Mouse (Mus musculus) heart, embryonic 14.5 days (tissue): ENCODE data around the gene Immp2l. TPM values are rescaled to one million over a fixed set of nuclear protein-coding genes. Genes with fewer than 3 reads are reported as not detected.

Source experiments
- ATAC-seq: fragments of 200-750 bp; cut with Nextera tagmentation; 2 replicates; pipeline ENCODE4 v1.8.0; 2017; ENCODE audit warnings: low read depth, moderate TSS enrichment; ENCODE audit not compliant: insufficient number of reproducible peaks, insufficient read depth, low FRiP score
- H3K27ac ChIP-seq, 2 experiments: fragments of 200-500 bp in 1 of 2; fragments of 300-500 bp in 1 of 2; sonication (generic) in 1 of 2; replicated peaks in 1 of 2; 2 replicates each; pipeline ENCODE4 v1.5.1; 2012 to 2014; ENCODE audit warnings: low read depth in 2 of 2, low read length in 2 of 2, control low read depth in 1 of 2, mild to moderate bottlenecking in 1 of 2, mixed read lengths in 1 of 2; ENCODE audit not compliant: control insufficient read depth in 1 of 2, insufficient read depth in 1 of 2
- H3K27me3 ChIP-seq: fragments of 300-500 bp; sonication (generic); 2 replicates; pipeline ENCODE4 v1.6.1; 2014; ENCODE audit warnings: mild to moderate bottlenecking, low read length, control low read depth; ENCODE audit not compliant: control insufficient read depth, insufficient read depth
- H3K36me3 ChIP-seq: fragments of 300-500 bp; sonication (generic); 2 replicates; pipeline ENCODE4 v1.6.1; 2014; ENCODE audit warnings: mild to moderate bottlenecking, control low read depth, low read length, mixed read lengths; ENCODE audit not compliant: control insufficient read depth, insufficient read depth
- H3K4me1 ChIP-seq, 2 experiments: fragments of 200-500 bp in 1 of 2; fragments of 300-500 bp in 1 of 2; sonication (generic) in 1 of 2; 2 replicates each; pipeline ENCODE4 v1.6.1; 2012 to 2014; ENCODE audit warnings: low read length in 2 of 2, control low read depth in 1 of 2, mixed read lengths in 1 of 2; ENCODE audit not compliant: control insufficient read depth in 2 of 2, insufficient read depth in 2 of 2
- H3K4me2 ChIP-seq: fragments of 300-500 bp; sonication (generic); 2 replicates; pipeline ENCODE4 v1.6.1; 2014; ENCODE audit warnings: mild to moderate bottlenecking, low read length
- H3K4me3 ChIP-seq, 2 experiments: fragments of 200-500 bp in 1 of 2; fragments of 300-500 bp in 1 of 2; sonication (generic) in 1 of 2; 2 replicates each; pipeline ENCODE4 v1.5.1; 2012 to 2014; ENCODE audit warnings: low read length in 2 of 2, mild to moderate bottlenecking in 2 of 2, control low read depth in 1 of 2, low read depth in 1 of 2, moderate library complexity in 1 of 2; ENCODE audit not compliant: control insufficient read depth in 1 of 2, insufficient read depth in 1 of 2
- H3K9ac ChIP-seq: fragments of 300-500 bp; sonication (generic); 2 replicates; pipeline ENCODE4 v1.6.1; 2014; ENCODE audit warnings: mild to moderate bottlenecking, low read length
- H3K9me3 ChIP-seq: fragments of 300-500 bp; sonication (generic); 2 replicates; pipeline ENCODE4 v1.6.1; 2016; ENCODE audit warnings: low read length, control low read depth; ENCODE audit not compliant: control insufficient read depth
- WGBS: fragments of 180-500 bp; shearing (Covaris S2); extraction: QIAGEN DNeasy Blood & Tissue Kit; methylation state at CpG from one replicate; pipeline ENCODE4 v1.1.7; 2014; 5-methylcytosine and 5-hydroxymethylcytosine counted together
- polyA plus RNA-seq: library from polyadenylated mRNA; unstranded; fragments of >200 nt; fragmentation: Nextera tagmentation; extraction: Ambion mirVana; gene quantifications from 2 replicates; pipeline ENCODE4 v1.2.1, GENCODE M21; 2014

The Immp2l gene
- 11.4 and 13.4 TPM in 2 replicates for polyA plus RNA-seq

DNA sequence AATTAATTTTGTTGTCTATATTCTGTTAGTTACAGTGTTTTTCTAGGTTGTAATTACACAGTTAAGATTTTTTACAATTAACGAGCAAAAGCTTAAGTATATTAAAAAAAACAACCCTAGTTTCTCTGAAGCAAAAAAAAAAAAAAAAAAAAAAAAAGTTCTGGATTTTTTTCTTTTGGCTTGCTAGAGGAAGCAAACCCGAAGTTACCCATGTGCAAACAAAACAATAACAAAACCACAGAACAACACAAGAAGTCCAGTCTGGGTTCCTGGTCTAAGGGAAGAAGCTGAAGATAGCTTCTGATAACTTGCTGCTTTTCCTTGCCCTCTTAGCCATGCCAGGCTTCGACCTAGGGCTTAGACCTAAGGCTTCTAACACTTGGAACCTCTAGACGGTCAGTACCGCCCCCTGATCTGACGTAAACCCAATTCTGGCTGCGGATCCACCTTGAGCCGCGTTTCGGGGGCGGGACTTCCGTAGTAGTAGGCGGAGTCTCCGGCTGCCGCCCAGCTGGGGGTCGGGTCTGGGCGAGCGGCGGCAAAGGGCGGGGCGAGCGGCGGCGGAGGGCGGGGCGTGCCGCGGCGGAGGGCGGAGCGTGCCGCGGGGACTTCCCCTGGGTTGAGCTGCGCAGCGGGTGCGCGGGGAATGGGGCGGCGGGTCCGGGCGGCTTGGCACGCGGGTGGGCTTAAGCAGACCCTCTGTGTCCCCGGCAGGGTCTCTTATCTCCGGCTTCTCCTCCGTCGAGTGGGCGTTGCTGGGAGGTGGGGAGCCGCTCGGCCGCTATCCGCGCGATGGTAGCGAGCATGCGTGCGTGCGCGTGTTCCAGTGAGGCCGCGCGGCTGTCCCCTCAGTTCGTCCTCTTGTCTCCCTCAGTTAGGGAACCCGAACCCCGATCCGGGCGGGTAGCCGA lies at the start of gene Immp2l:
Immp2l (plus strand) TSS at position 580 of the 911 bp plus-strand sequence.
- Histone ChIP-seq H3K27me3 (no peaks in the 10 kb centered on the region), H3K9me3 (no peaks in the 10 kb centered on the region), H3K9ac (peak within 1 kb of the TSS; percentile 74), H3K36me3 (no peaks in the 10 kb centered on the region), H3K4me1 (no peaks in the 10 kb centered on the region), H3K27ac (peak within 1 kb of the TSS in 1 of 2 experiments; percentile 3; a peak in 1 of 4 replicates), H3K4me3 (peak within 1 kb of the TSS; percentile 53 to 64), H3K4me2 (peak within 1 kb of the TSS; percentile 75)
- ATAC-seq: peak; percentile 96
- 5% methylated on average over 46 of the region's 68 CpGs for whole genome bisulfite sequencing

DNA sequence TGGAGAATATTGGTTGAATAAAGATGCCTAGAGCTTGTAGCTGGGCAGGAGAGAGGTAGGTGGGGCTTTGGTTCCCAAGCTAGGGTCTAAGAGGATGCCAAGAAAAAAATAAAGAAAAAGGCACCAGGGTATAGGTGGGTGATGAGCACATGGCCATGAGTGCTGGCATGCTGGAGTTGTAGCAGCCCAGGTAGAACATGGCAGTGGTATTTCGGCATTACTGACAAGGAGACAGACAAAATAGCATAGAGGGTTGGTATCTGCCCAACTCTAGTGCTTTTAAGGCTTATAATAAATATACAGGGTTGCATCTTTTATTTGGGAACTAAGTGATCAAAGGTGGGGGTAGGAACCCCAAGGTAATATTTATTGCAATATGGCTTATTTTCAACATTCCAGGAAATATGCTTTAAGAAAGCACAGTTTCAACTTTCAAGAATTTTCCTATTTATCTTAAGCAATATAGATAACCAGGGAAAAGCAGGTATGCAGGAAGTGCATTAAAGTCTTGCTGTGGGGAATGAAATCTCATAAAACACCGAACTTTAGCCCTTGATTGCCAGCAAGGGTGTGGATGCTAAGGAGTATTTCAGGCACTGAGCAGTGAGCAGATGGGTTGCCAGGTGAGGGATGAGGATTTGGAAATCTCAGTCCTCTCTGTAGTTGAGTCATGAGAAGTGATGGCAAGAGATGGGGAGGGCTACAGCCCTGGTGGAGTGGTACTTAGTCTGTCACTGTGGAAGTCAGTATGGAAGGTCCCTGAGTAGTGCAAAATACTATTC lies 45.0 kb upstream of the Immp2l start:
- no peaks in the 10 kb centered on the region for H3K9me3 ChIP-seq
- no peaks in the 10 kb centered on the region for H3K36me3 ChIP-seq
- H3K9ac ChIP-seq: no peak overlapping the region
- no peaks in the 10 kb centered on the region for H3K27me3 ChIP-seq
- H3K27ac ChIP-seq: no peak overlapping the region
- no peak overlapping the region for H3K4me3 ChIP-seq
- no peak overlapping the region for H3K4me2 ChIP-seq
- ATAC-seq: no peak
- H3K4me1 ChIP-seq: no peaks in the 10 kb centered on the region
- 82% methylated on average over 2 of the region's 2 CpGs for WGBS

DNA sequence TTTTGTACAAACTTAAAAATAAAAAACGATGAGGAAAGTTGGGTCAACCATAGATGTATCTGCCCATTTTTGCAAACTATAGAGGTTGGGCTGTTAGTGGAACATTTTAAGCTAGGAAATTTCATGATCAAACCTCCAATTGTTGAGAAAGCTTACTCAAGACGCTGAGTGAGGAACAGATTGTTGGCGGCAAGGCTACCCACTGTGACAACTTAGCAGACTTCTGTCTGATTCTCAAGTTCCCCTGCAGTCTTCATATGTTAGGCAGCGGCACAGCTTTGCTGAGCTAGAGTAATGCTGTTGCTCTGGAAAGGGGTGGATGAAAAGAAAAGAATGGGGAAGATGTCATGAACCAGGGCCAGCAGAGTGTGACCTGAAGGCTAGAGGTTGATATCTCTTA lies 44.2 kb upstream of the Immp2l start:
- H3K9me3 ChIP-seq: no peaks in the 10 kb centered on the region
- 75% methylated on average over 4 of the region's 4 CpGs for WGBS
- H3K9ac ChIP-seq: no peak overlapping the region
- no peaks in the 10 kb centered on the region for H3K27me3 ChIP-seq
- H3K36me3 ChIP-seq: no peaks in the 10 kb centered on the region
- H3K4me1 ChIP-seq: no peaks in the 10 kb centered on the region
- no peak overlapping the region for H3K27ac ChIP-seq
- ATAC-seq: no peak
- H3K4me2 ChIP-seq: no peak overlapping the region
- H3K4me3 ChIP-seq: no peak overlapping the region

DNA sequence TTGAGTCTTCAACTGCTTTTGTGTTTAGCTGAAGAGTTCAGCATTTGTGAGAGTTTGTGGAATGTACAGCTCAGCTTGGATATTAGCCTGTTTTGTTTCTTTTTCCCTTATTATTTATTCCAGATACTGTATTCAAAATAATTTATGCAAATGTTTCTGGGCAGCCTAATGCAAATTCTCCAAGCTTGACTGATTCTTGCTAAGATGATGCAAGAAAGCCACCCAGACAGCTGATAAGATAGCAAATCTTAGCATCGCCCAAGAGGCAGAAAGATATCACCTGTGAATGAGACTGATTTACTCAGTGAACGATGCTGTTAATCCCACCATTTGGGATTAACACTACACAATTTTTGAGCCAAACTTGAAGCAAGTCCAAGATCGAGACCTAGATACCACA lies 43.7 kb upstream of the Immp2l start:
- Histone ChIP-seq H3K4me2 (no peak overlapping the region), H3K36me3 (no peaks in the 10 kb centered on the region), H3K27ac (no peak overlapping the region), H3K4me3 (no peak overlapping the region), H3K27me3 (no peaks in the 10 kb centered on the region), H3K4me1 (no peaks in the 10 kb centered on the region), H3K9me3 (no peaks in the 10 kb centered on the region), H3K9ac (no peak overlapping the region)
- no peak for ATAC-seq
- 58% methylated on average over 3 of the region's 3 CpGs for WGBS

DNA sequence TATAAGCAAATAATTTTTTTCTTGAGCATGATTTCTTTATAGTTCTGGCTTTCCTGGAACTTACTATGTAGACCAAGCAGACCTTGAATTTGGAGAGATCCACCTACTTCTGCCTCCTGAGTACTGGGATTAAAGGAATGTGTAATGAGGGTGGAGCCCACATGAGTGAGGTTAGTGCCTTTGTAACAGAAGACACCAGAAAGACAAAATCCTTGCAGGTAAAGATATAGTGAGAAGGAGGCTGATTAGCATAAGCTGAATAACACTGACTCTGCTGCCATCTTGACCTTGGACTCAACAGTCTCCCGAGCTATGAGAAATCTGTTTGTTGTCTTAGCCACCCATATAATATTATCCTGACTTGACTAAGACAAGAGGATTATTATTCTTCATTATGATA lies 40.9 kb upstream of the Immp2l start:
- ATAC-seq: no peak
- WGBS: 73% methylated on average over 1 of the region's 1 CpGs

DNA sequence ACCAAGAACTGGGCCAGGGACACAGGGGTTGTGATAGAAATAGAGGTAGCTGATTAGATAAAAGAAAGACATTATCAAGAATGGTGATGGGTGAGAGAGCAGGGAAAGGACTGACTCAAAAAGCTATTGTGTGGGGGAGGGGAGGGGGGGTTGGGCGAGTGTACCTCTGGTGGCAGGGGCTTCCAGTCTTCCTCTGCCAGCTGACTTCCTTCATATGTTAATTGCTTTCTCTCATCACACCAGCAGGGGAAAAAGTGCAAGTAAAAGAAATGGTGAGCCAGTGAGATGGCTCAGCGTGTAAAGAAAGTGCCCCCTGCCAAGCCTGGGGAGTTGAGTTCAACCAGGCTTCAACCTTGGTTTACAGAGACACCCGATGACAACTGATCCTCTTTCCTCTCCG lies 39.2 kb upstream of the Immp2l start:
- Histone ChIP-seq H3K27me3 (no peaks in the 10 kb centered on the region), H3K4me2 (no peak overlapping the region), H3K36me3 (no peaks in the 10 kb centered on the region), H3K27ac (no peak overlapping the region), H3K4me1 (no peaks in the 10 kb centered on the region), H3K9ac (no peak overlapping the region), H3K9me3 (no peaks in the 10 kb centered on the region), H3K4me3 (no peak overlapping the region)
- WGBS: 27% methylated on average over 4 of the region's 4 CpGs
- no peak for ATAC-seq

More for the DNA sequence above, 40.9 kb upstream of the Immp2l start:
- no peak overlapping the region for H3K4me2 ChIP-seq
- no peaks in the 10 kb centered on the region for H3K4me1 ChIP-seq
- no peak overlapping the region for H3K4me3 ChIP-seq
- no peak overlapping the region for H3K27ac ChIP-seq
- H3K36me3 ChIP-seq: no peaks in the 10 kb centered on the region
- H3K27me3 ChIP-seq: no peaks in the 10 kb centered on the region
- H3K9ac ChIP-seq: no peak overlapping the region
- no peaks in the 10 kb centered on the region for H3K9me3 ChIP-seq

DNA sequence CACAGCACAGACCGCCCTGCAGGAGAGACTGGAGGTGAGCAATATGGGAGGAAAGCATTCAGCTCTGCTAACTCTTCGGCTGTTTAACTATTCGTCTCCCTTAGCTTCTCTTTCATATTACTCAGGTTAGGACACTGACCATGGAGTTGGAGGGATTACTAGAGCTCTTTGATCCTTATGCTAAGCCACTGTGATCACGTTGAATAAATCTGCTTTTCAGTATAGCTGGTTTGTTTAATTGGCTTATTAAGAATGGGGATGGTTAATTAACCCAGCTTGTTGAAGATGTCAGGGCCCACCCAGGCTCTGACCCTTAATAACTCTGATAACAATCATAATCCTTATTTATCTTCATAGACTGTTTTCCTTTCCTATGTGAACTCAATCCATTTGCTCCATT lies 38.1 kb upstream of the Immp2l start:
- Histone ChIP-seq H3K9ac (no peak overlapping the region), H3K4me3 (no peak overlapping the region), H3K4me2 (no peak overlapping the region), H3K27me3 (no peaks in the 10 kb centered on the region), H3K9me3 (no peaks in the 10 kb centered on the region), H3K27ac (no peak overlapping the region), H3K4me1 (no peaks in the 10 kb centered on the region), H3K36me3 (no peaks in the 10 kb centered on the region)
- ATAC-seq: no peak
- WGBS: 68% methylated on average over 4 of the region's 4 CpGs
